Mouse (Mus musculus): ENCODE data around the gene Prtg. TPM values are rescaled to one million over a fixed set of nuclear protein-coding genes. Genes with fewer than 3 reads are reported as not detected.

Gene Prtg
- total and polyA plus RNA-seq, 3 experiments: not detected

GRCm38 (mm10) chr9:72961959-72962358 is 155.3 kb downstream of the Prtg start:
- Histone ChIP-seq H3K79me2 (ENCODE audit: control insufficient read depth, insufficient read depth, low read length, poor library complexity) (no peaks in the 10 kb centered on the region; the same call in 1 of the 2 replicates), H3K27ac (ENCODE audit: control insufficient read depth, low read depth, low read length) (peak overlapping the region; percentile 56), H3K9me3 (replicated peaks; ENCODE audit: insufficient read depth, low read length) (no peaks in the 10 kb centered on the region), H3K9ac (ENCODE audit: control insufficient read depth, low read depth, low read length, poor library complexity, severe bottlenecking) (peak overlapping the region; percentile 75), H3K4me1 (ENCODE audit: control insufficient read depth in 1 of 2, insufficient read depth in 2 of 2, low read length in 2 of 2) (peaks cover 2 to 11% of the 10 kb centered on the region in 2 experiments; a peak in 3 of 4 replicates), H3K4me3 (ENCODE audit: control insufficient read depth in 1 of 2, insufficient read depth in 1 of 2, low read depth in 2 of 2, low read length in 2 of 2) (peak overlapping the region; percentile 77 to 90), H3K36me3 (ENCODE audit: control insufficient read depth in 1 of 2, insufficient read depth in 2 of 2, low read length in 2 of 2) (peaks cover 0 to 4% of the 10 kb centered on the region in 2 experiments; a peak in 2 of 4 replicates), H3K27me3 (ENCODE audit: control insufficient read depth in 1 of 2, insufficient read depth in 2 of 2, low read length in 2 of 2) (no peaks in the 10 kb centered on the region)
- peak; percentile 79 for DNase-seq (ENCODE audit: low read depth, low spot score)
- TF ChIP-seq NELFE (IDR thresholded peaks at IDR 0.05; ENCODE audit: low read depth, low read length) (peak; percentile 39), ETS1 (IDR thresholded peaks at IDR 0.05; ENCODE audit: low read depth, low read length) (0 out of 2 replicates have a peak, but pooled peaks have one; percentile 28), MXI1 (IDR thresholded peaks at IDR 0.05; ENCODE audit: low read depth, low read length) (peak; percentile 42; the same call in 1 of the 2 replicates), ZMIZ1 (IDR thresholded peaks at IDR 0.05; ENCODE audit: low read depth, low read length) (no peak), SIN3A (IDR thresholded peaks at IDR 0.05; ENCODE audit: low read length) (peak; percentile 24; the same call in 1 of the 2 replicates), TBP (IDR thresholded peaks at IDR 0.05; ENCODE audit: low read depth, low read length) (peak; percentile 51), TCF12 (IDR thresholded peaks at IDR 0.05; ENCODE audit: low read depth, low read length) (0 out of 2 replicates have a peak, but pooled peaks have one; percentile 36), ELF1 (IDR thresholded peaks at IDR 0.05; ENCODE audit: low read depth, low read length) (peak; percentile 15; the same call in 1 of the 2 replicates), TAL1 (IDR thresholded peaks at IDR 0.05; ENCODE audit: low read length) (no peak), HCFC1 (IDR thresholded peaks at IDR 0.05; ENCODE audit: low read depth, low read length) (peak; percentile 60; the same call in 1 of the 2 replicates), POLR2A (IDR thresholded peaks at IDR 0.05; ENCODE audit: control insufficient read depth in 1 of 2, insufficient read depth in 1 of 2, low read depth in 1 of 2, low read length in 2 of 2, poor library complexity in 1 of 2) (peak in 1 of 2 experiments; percentile 61; a peak in 2 of 4 replicates)

Other genes starting within 250 kb of the Prtg start
- gene Nedd4, start 144.5 kb upstream of the Prtg start, total RNA-seq (2012; rRNA removed): 167 and 175 TPM in 2 replicates
- gene Nedd4, start 144.5 kb upstream of the Prtg start, polyA plus RNA-seq (2012; ENCODE audit: insufficient read depth in 1 of 2, insufficient read length in 2 of 2, low read depth in 1 of 2, low replicate concordance in 2 of 2, missing spikeins in 1 of 2): 100 to 1,000 TPM; 216 to 583 TPM
- not detected in 2 replicates for gene Pygo1, start 118.8 kb downstream of the Prtg start, total RNA-seq (2012; rRNA removed)
- gene Pygo1, start 118.8 kb downstream of the Prtg start, polyA plus RNA-seq (2012; ENCODE audit: insufficient read depth in 1 of 2, insufficient read length in 2 of 2, low read depth in 1 of 2, low replicate concordance in 2 of 2, missing spikeins in 1 of 2): not detected
- gene Dyx1c1, start 151.9 kb downstream of the Prtg start, total RNA-seq (2012; rRNA removed): 1.0 and 1.1 TPM in 2 replicates
- 1 to 10 TPM in 1 of 2 experiments, not detected in 1; 2.0 TPM for gene Dyx1c1, start 151.9 kb downstream of the Prtg start, polyA plus RNA-seq (2012; ENCODE audit: insufficient read depth in 1 of 2, insufficient read length in 2 of 2, low read depth in 1 of 2, low replicate concordance in 2 of 2, missing spikeins in 1 of 2)
- gene Gm44503, start 152.0 kb downstream of the Prtg start, total RNA-seq (2012; rRNA removed): not detected in 2 replicates
- gene Gm44503, start 152.0 kb downstream of the Prtg start, polyA plus RNA-seq (2012; ENCODE audit: insufficient read depth in 1 of 2, insufficient read length in 2 of 2, low read depth in 1 of 2, low replicate concordance in 2 of 2, missing spikeins in 1 of 2): not detected
- gene Ccpg1os, start 178.5 kb downstream of the Prtg start, total RNA-seq (2012; rRNA removed): 2.3 and 3.4 TPM in 2 replicates
- gene Ccpg1os, start 178.5 kb downstream of the Prtg start, polyA plus RNA-seq (2012; ENCODE audit: insufficient read depth in 1 of 2, insufficient read length in 2 of 2, low read depth in 1 of 2, low replicate concordance in 2 of 2, missing spikeins in 1 of 2): 1 to 10 TPM in 1 of 2 experiments, not detected in 1; 4.6 TPM
- gene Ccpg1, start 178.6 kb downstream of the Prtg start, total RNA-seq (2012; rRNA removed): 2.1 and 2.9 TPM in 2 replicates
- 10 to 100 TPM in 1 of 2 experiments, not detected in 1; 12.5 TPM for gene Ccpg1, start 178.6 kb downstream of the Prtg start, polyA plus RNA-seq (2012; ENCODE audit: insufficient read depth in 1 of 2, insufficient read length in 2 of 2, low read depth in 1 of 2, low replicate concordance in 2 of 2, missing spikeins in 1 of 2)
- 3.5 and 3.7 TPM in 2 replicates for gene Pigb, start 233.5 kb downstream of the Prtg start, total RNA-seq (2012; rRNA removed)
- 10 to 100 TPM in 1 of 2 experiments, not detected in 1; 12.0 TPM for gene Pigb, start 233.5 kb downstream of the Prtg start, polyA plus RNA-seq (2012; ENCODE audit: insufficient read depth in 1 of 2, insufficient read length in 2 of 2, low read depth in 1 of 2, low replicate concordance in 2 of 2, missing spikeins in 1 of 2)
- 8.6 and 8.8 TPM in 2 replicates for gene Rab27a, start 238.0 kb downstream of the Prtg start, total RNA-seq (2012; rRNA removed)
- gene Rab27a, start 238.0 kb downstream of the Prtg start, polyA plus RNA-seq (2012; ENCODE audit: insufficient read depth in 1 of 2, insufficient read length in 2 of 2, low read depth in 1 of 2, low replicate concordance in 2 of 2, missing spikeins in 1 of 2): 10 to 100 TPM in 1 of 2 experiments, not detected in 1; 11.2 TPM

All from MEL (cell line).